Comparison of ENCODE assay signal across 34 mouse cellular contexts in the genomic region with DNA sequence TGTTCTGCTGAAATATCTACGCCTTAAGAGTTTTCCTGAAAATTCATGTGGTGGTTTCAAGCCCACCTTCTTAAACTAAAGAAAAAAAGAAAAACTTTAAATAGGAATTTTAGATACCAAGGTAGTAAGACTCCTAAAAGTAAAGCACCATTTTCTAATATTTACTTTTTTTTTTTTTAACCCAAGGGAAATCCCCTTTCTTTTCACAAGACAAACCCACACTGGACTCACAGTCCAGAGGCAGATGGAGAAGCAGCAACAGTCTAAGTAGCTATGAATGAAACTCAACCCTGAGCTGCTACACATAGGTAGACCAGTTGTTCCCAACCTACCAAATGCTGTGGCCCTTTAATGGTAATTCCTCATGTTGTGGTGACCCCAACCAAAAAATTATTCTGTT.
"Had no signal": no experiment of that assay in that cellular context is flagged by ENCODE, and none has a peak within 500 bp of the region (broad histone marks: within the 10 kb centered on the region; RNA-seq: fewer than 3 reads in every experiment).

No protein-coding gene starts in this region.

- H3K27ac ChIP-seq: heart, embryonic 13.5 days; heart, embryonic 15.5 days; hindbrain, embryonic 10.5 days; hindbrain, embryonic 12.5 days; hindbrain, embryonic 13.5 days; hindbrain, embryonic 14.5 days; hindbrain, embryonic 15.5 days; hindbrain, postnatal 0 days; intestine, embryonic 15.5 days; kidney, embryonic 15.5 days; kidney, postnatal 0 days; layer of hippocampus, adult 2 months; left cerebral cortex, adult 2 months had no signal

- H3K9me3 ChIP-seq: heart, embryonic 12.5 days; heart, embryonic 13.5 days; heart, embryonic 15.5 days; hindbrain, embryonic 10.5 days; hindbrain, embryonic 12.5 days; hindbrain, embryonic 13.5 days; hindbrain, embryonic 15.5 days; intestine, embryonic 15.5 days; kidney, embryonic 15.5 days had no signal

- DNase-seq: heart, postnatal 10 days; heart, postnatal 14 days; heart, postnatal 36 days; heart, postnatal 4 days; kidney, adult 11 months; kidney, adult 18-20 months; kidney, adult 2 months; kidney, adult 8-10 months; kidney, adult 9 months; kidney, postnatal 10 days; kidney, postnatal 14 days; kidney, postnatal 25 days; kidney, postnatal 36 days; kidney, postnatal 4 days; layer of hippocampus, adult 9-11 months; layer of hippocampus, postnatal 36 days had no signal

- H3K4me2 ChIP-seq: heart, embryonic 11.5 days; heart, embryonic 12.5 days; heart, embryonic 13.5 days; heart, embryonic 15.5 days; hindbrain, embryonic 12.5 days; hindbrain, embryonic 13.5 days; hindbrain, embryonic 14.5 days; hindbrain, embryonic 15.5 days; intestine, embryonic 15.5 days; kidney, embryonic 15.5 days had no signal

- H3K9ac ChIP-seq: heart, embryonic 12.5 days; heart, embryonic 13.5 days; heart, embryonic 15.5 days; hindbrain, embryonic 12.5 days; hindbrain, embryonic 13.5 days; hindbrain, embryonic 14.5 days; hindbrain, embryonic 15.5 days; intestine, embryonic 15.5 days; kidney, embryonic 15.5 days had no signal

- ATAC-seq: hindbrain, embryonic 16.5 days; hindbrain, postnatal 0 days; intestine, embryonic 15.5 days; intestine, embryonic 16.5 days; intestine, postnatal 0 days had no signal

- H3K36me3 ChIP-seq: heart, embryonic 12.5 days; heart, embryonic 13.5 days; heart, embryonic 15.5 days; hindbrain, embryonic 10.5 days; hindbrain, embryonic 12.5 days; hindbrain, embryonic 13.5 days; hindbrain, embryonic 15.5 days; intestine, embryonic 15.5 days; kidney, embryonic 15.5 days had no signal

- H3K4me3 ChIP-seq: heart, embryonic 12.5 days; heart, embryonic 13.5 days; heart, embryonic 15.5 days; hindbrain, embryonic 10.5 days; hindbrain, embryonic 12.5 days; hindbrain, embryonic 13.5 days; hindbrain, embryonic 15.5 days; intestine, embryonic 15.5 days; kidney, embryonic 15.5 days; layer of hippocampus, adult 2 months; left cerebral cortex, adult 2 months had no signal

- H3K27me3 ChIP-seq: heart, embryonic 12.5 days; heart, embryonic 13.5 days; heart, embryonic 15.5 days; hindbrain, embryonic 12.5 days; hindbrain, embryonic 13.5 days; hindbrain, embryonic 15.5 days; intestine, embryonic 15.5 days; kidney, embryonic 15.5 days had no signal
